Mouse (Mus musculus): ENCODE data around the gene Dhrs2.

Dhrs2 gene

DNA sequence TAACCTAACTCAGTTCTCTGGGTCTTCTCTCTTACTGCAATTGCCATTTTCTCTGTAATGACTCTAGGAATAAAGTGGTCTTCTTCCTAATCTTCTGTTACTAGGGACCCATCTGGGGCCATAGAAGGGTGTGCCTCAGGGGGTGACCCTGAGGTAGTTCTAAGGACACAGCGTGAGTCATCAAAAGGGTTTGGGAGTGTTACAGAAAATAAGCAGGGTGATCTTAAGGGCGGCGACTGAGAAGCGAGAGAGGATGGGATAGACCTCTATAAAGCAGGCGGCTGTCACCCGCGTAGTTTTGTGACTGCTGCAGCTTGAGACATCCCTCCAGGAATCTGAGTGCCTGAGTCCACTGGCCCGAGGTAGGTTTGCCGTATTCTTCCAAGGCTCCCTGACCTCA, at the start of gene Dhrs2:
Gene Dhrs2 (plus strand): TSS at position 301 of the 400 bp plus-strand sequence.
- DNase-seq (ENCODE audit: low read depth), result no peak

DNA sequence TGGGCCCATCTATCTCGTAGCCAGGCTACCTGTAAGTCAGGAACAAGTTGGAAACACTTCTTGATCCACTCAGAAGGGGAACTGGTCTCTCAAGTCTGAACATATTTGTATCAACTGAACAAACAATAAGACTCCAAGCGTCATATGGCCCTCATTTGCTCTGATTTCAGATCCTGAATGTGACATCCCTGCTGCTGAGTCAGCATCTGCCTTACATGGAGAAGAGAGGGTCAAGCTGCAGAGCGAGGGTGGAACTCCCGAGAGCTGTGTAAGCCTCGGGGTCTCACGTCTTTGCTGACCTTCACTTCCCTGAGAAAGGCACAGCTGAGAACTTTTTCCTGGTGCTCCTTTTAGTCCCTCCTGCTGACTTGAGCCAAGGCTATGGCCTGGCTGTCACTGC, 47.6 kb upstream of the Dhrs2 start:
- no peak for DNase-seq (ENCODE audit: low read depth)

DNA sequence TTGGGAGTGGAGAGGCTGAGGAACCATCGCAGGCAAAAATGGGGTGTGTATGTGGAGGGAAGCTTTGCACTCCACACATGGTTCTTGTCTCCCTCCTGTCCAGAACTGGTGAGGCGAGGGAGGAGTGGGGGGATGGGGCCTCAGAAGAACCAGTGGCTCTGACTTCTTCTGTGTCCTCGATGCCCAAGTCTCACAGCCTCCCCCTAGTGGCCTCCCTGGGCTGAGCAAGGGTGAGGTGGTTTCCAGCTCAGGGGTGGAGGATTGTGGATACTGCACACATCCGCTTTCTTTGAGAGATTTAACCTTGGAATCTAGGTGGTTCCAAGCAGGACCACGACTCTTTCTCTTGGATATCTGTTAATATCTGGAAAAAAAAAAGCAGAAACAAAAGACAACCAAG, 44.5 kb upstream of the Dhrs2 start:
- DNase-seq (ENCODE audit: low read depth), result peak; percentile 10

DNA sequence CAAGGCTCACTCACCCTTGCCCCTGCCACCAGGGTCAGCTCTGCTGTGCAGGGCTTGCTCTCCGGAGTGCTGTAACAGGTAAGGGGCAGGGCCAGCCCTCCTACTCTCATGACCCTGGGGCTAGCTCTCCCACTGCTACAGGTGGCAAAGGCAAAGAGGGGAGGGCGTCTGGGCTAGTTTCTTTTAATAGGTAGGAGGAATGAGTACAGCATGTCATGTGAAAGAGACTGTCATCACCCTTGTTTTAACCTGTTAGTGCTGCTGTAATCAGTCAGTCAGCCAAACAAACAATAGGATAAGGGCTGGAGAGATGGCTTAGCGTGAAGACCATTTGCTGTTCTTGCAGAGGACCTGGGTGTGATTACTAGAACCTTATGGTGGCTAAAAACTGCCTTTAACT, 40.9 kb upstream of the Dhrs2 start:
- no peak for DNase-seq (ENCODE audit: low read depth)

DNA sequence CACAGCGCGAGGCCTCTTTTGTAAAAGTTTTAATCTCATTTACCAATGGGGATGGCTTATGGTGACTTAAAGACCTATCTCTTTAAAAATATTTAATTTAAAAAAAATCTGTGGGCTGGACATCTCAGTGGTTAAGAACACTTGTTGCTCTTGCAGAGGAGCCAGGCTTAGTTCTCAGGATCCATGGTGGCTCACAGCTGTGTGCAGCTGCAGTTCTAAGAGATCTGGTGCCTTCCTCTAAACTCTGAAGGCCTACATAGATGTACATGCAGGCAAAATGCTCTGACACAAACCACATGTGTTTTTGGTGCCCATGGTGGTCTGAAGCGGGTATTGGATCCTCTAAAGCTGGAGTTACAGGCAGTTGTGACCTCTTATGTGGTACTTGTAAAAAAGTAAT, 38.6 kb upstream of the Dhrs2 start:
- DNase-seq (ENCODE audit: low read depth), result no peak

DNA sequence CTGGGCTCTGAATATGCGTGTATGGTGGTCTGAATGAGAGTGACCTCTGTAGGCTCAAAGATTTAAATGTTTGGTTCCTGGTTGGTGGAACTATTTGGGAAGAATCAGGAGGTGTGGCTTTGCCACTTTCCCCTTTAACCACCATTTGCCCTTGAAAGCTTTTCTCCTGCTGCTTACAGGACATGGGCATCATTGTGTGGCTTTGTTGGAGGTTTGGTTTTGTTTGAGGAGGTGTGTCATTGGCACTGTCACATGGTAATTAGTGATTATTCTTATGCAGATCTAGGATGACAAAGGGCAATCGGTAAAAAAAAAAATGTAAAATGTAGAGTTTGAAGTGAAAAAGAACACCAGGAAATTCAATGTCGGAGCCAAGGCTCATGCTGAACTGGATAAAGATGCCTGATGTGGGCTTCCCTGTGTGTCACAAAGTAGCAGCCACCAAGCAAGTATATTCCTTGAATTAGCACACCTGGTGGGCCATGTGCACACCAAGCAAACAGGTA, 37.1 kb upstream of the Dhrs2 start:
- no peak for DNase-seq (ENCODE audit: low read depth)

DNA sequence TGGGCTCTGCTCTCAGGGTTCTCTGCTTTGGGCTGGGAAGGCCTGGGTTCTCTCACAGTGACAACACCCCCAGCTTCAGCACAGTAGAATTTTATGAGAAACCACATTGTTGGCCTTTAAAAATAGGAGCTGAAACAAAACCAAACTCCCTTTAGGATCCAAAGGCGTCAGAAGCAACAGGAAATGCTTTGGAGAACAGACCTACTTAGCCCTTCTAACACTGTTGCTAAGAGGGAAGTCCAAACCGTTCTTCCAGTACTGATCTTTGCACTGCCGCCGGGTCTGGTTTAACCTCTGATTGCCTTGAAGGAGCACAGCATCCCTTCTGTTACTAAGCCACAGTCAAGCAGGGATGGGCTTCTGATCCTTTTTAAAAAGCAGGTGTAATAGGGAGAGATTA, 33.3 kb upstream of the Dhrs2 start:
- DNase-seq (ENCODE audit: low read depth), result no peak

DNA sequence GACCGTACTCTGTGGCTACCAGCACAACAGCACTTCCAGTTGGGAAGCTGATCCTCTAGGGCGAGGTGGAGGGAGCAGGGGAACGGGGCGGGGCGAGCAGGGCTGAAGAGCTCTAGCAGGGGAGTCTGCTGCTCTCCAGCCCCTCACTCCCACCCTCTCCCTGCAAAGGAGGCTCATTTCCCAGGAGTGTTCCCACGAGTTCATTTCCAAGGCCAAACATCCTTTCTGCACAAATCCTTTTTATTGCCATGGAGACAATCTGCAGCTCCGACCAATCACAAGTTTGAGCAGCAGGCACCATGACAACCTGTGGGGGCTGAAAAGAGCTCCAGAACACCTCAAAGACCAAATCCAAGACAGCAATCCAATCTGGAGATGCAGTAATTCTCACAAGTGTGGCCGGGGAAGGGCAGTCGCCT, 32.4 kb upstream of the Dhrs2 start:
- DNase-seq (ENCODE audit: low read depth), result no peak

DNA sequence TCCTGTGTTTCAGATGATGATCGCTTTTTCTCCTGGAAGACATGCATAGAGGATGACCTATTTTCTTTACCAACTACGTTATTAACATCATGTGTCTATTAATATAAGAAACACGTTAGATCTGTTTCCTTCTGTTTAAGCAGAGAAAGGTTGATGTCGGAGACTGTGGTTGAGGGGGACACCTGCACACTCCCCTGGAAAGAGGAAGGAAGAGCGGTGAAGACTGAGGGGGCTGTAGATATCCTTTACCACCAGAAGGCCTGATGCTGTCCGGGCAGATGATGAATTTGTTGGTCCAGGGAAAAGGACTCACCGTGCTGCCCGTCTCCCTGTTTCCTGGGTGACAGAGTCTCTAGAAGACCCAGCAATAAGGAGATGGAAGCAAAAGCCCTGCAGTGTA, 28.5 kb upstream of the Dhrs2 start:
- DNase-seq (ENCODE audit: low read depth), result no peak

DNA sequence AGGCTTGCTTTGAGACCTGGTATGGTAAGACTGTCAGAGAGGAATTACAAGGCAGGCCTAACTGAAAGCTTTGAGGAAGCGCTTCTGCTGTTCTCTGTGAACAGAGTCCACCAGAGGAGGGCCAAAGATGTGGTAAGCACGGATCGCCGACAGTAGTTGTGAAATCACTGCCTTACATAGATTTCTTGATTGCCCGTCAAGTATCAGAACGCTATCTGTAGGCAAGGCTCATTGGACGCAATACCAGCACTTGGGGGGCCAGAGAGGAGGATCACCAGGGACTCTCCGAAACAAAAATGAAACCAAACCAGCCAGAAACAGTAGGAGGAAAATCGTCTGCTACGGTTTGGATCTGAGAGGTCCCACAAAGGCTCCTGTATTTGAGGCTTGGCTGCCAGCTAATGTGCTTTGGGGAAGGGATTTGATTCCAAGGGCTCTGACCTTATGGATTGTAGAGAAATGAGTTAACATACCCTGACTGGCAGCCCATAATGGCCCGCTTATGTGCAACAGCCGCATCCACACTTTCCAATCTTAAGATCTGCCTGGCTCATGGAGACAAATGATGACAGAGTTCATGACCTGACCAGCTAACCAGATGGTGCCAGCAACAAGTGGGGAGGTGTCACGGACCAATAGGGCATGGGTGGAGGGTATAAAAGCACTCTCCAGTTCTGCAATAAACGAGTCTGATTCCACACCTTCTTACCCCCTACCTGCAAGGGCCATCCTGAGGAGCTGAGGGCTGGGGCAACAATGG, 27.8 kb upstream of the Dhrs2 start:
- DNase-seq (ENCODE audit: low read depth), result no peak

DNA sequence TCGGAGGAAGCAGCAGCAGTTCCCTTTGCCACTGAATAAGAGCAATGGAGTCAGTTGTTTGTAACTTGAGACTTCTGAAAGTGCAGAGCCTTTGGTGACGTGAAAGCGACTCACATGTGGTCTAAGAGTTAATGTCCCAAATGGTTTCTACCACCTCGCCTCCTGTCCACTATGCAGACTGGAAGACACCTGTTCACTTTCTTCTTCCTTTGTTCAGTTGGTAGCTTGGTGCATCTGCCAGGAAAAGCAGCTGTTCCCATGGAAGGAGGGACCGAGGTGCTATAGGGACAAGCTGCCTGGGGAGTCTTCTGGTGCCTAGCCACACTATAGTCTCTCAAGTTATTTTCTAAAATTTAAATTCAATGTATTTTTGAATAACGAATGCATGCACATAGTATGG, 27.0 kb upstream of the Dhrs2 start:
- DNase-seq (ENCODE audit: low read depth), result no peak

DNA sequence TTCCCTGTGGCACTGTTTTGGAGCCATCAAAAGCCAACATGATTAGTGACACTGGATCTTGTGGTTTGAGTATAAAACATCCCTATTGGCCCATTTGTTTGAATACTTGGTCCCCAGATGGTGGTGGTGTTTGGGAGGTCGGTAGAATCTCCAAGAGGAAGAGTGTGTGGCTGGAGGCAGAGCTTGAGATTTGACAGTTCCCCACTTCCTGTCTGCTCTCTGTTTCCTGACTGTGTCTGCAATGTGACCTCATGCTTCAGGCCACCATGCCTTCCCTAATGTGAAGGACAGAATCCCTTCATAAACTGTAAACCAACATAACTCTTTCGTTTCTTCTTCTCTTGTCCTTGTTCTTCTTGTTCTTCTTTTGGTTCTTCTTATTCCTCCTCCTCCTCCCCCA, 24.7 kb upstream of the Dhrs2 start:
- no peak for DNase-seq (ENCODE audit: low read depth)

DNA sequence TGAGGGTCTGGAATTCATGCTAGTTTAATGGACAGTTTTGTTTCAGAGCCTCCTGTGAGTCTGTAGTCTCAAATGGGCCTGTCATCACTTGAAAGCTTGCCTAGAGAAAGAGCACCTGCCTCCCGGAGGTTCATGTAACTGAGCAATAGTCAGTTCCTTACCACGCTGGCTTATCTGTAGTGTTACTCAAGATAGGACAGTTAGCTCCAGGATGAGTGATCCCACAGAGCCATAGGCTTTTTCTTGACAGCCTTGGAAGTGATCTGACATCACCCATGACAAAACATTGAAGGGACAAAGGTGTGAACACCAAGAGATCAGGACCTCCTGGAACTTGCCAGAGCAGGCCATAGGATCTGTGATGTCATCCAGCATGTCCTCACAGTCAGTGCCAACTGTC, 23.6 kb upstream of the Dhrs2 start:
- DNase-seq (ENCODE audit: low read depth), result no peak

DNA sequence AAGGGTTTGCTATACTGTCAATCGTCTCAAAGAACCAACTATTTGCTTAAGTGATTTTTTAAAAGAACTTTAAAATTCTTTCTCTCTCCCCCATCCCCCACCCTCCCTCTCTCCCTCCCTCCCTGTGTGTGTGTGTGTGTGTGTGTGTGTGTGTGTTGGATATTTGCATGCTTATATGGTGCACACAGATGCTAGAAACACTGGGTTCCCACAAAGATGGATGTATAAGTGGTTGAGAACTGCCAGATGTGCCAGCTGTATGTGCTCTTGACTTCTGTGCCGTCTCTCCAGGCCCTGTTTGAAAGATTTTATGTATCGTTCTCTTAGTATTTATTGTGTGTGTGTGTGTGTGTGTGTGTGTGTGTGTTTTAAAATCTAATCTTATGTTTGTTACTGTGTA, 17.3 kb upstream of the Dhrs2 start:
- no peak for DNase-seq (ENCODE audit: low read depth)

DNA sequence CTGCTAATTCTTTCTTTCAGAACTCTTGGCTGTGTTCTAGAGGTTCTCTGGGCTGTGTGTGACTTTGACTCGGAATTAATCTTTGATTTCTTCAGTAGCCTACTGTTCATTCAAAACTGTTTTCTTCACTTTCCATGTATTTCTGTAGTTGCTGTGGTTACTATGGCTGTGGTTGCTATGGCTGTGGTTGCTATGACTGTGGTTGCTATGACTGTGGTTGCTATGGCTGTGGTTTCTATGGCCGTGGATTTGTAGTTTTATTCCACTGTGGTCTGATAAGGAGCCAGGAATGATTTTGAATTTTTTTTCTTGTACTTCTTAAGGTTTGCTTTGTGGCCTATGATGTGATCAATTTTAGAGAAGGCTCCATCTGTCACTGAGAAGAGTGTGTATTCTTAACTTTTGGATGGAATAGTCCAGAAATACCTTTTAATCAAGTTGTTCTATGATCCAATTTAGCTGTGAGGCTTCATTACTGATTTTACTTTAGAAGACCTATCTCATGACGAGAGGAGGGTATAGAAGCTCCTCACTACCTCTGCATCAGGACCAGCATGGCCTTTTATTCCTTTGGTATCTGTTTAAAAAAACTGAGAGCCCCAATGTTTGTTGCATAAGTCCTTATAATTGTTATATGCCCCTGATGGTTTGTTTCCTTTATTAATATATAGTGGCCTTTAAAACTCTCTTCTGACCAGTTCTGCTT, 16.6 kb upstream of the Dhrs2 start:
- no peak for DNase-seq (ENCODE audit: low read depth)

DNA sequence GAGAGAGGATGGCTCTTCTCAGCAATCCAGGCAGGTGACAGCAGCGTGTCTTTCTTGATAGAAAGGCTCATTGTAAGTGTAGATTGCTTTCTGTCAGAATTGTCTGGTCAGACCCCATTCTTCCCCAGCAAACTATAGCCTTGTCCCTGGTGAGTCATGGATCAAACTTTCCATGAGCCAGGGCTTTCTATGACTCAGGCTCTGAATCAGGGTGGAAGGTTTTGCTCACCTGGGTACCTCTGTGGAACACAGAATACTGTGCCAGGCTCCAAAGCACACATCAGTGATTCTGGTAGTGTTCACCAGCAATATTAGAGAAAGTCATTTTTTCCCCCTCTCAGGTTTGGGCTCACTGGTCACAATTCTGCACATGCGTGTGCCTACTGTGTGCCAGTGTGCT, 13.5 kb upstream of the Dhrs2 start:
- DNase-seq (ENCODE audit: low read depth), result no peak

DNA sequence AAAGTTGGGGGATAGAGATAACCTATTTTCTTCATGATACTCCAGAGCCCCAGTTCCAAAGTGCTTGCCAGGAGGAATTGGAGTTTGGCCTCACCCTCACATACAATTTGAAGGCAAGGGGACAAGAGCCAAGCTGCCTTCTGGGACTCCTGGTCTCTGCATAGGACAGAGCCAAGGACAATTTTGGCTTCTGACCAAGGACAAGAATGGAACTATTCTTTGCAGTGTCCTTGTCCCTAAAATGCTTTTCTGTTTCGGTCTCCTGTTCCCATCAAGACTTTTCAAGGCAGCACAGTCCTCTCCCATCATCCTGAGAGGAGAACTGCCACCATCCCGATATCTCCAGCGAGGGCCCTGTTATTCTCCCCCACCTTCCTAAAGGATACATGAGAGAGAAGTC, 8.2 kb upstream of the Dhrs2 start:
- no peak for DNase-seq (ENCODE audit: low read depth)

DNA sequence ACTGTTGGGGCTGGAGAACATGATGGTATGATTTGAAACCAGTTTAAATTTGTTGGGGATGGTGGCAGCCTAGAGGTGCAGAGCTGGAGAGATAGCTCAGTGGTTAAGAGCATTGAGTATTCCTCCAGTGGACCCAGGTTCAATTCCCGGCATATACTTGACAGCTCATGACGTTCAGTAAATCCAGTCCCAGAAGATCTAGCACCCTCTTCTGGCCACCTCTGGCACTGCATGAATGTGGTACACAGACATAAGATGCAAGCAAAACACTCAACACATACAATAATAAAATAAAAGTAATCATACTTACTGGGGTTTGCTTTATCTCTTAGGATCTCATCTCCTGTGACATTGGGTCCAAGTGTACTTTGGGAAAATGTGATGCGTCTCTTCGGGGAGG, 7.3 kb upstream of the Dhrs2 start:
- peak; percentile 41 for DNase-seq (ENCODE audit: low read depth)

DNA sequence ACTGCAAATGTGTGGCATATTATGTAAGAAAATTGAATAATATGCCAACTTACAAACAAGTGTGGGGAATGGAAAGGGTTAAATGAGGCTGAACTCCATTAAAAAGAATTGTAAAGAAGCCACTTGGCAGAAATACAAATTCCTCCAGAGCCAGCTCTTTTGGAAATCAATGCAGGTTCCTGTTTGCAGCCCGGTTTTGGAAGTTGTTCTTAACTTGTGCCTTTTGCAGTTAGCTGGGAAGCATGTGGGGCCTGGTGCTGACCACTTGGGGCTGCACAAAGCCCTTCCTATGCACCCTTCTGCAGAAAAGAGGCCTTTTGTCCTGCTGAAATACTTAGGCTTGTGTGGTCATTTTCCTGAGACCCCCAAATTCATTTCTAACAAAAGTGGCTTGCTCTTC, 1.4 kb downstream of the Dhrs2 start:
- DNase-seq (ENCODE audit: low read depth), result no peak

DNA sequence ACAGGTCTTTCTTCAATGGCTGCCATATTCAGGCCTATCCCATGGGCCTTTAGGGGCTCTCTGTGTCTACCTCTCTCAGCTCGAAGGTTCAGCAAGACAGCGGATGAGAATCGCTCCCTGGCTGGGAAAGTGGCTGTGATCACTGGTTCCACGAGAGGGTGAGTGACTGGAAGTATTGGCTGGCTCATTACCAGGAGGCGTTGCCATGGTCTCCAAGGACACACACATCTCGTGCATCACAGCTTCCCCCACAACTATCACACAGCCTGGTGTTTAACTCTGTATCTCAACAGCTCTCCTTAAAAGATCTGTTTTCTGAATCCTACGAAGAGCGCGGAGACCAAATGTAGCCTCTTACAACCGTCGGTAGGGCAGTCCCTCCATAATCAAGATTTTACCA, 12.8 kb downstream of the Dhrs2 start:
- no peak for DNase-seq (ENCODE audit: low read depth)

DNA sequence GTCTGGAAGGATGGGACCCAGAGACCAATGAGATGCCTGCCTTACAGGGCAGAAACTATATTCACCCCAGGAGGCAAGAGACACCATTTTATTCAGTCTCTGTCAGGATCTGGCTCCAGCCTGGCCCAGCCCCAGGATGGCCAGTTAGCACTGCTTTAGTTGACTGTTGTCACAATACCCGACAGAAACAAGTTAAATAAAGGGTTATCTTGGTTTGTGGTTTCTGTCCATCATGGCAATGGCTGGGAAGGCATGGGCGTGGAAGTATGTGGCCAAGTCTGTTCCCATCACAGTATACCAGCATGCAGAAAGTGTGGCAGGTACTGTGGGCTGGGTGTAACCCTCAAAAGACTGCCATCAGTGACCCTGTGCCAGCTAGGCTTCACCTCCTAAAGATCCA, 14.9 kb downstream of the Dhrs2 start:
- no peak for DNase-seq (ENCODE audit: low read depth)

DNA sequence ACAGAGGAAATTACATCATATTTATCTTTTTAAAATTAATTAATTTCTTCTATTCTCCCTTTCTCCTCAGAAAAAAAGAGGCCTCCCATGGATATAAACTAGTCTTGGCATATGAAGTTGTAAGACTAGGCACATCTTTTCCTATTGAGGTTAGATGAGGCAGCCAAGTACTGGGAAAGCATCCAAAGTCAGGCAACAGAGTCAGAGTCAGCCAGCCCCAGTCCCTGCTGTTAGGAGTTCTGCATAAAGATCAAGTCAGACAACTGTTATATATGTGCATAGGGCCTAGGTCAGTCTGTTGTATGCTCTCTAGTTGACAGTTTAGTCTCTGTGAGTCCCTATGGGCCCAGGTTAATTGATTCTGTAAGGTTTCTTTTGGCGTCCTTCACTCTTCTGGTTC, 20.9 kb downstream of the Dhrs2 start:
- DNase-seq (ENCODE audit: low read depth), result no peak

DNA sequence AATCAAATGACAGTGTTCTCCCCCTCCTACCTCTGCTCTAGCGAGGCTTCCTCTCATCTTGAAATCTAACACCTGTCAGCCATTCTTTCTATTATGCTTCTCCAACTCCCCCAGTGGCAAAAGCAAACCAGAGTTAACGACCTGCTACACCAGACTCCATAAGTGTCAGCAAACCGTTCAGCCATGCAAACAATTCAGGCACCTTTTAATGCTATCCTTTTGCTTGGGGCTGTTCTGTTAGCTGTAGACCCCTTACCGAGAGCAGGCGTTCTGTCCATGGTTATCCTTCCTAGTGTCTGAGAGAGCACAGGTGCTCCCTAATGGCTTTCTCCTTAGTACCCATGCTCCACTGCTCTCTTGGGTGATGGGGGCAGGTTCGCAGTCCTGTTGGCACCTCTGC, 25.4 kb downstream of the Dhrs2 start:
- no peak for DNase-seq (ENCODE audit: low read depth)

DNA sequence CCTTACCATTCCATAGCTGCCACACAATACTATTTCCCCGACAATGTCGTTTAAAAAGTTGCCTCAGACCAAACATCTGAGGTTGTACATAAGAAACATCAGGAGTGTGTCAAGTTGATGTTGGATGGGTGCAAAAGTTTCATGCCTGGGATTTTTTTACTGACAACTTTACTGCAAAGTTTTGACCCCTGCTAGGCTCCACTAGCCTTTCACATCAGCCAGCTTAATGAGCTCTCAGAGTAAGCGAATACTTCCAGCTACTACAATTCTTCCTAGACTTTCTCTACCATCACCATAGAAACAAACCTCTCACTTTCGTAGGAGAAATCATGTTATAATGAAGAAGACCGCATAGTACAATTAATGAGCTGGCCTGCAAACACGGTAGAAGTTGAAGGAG, 26.5 kb downstream of the Dhrs2 start:
- no peak for DNase-seq (ENCODE audit: low read depth)
